ENCODE assay signal across 18 mouse cellular contexts in genomic region chr13:56658931-56659330, GRCm38 (mm10). TPM values are rescaled to one million over a fixed set of nuclear protein-coding genes. Genes with fewer than 3 reads are reported as not detected.
A peak's percentile ranks its signal among the peaks of the same experiment; 100 is the strongest.
DNase-seq lines count a peak whose midpoint lies in the region; ATAC-seq and TF ChIP-seq lines count a peak whose summit lies in the region.
"Had no signal": no experiment of that assay in that cellular context is flagged by ENCODE, and none has a peak within 500 bp of the region (broad histone marks: within the 10 kb centered on the region; RNA-seq: fewer than 3 reads in every experiment).

No protein-coding gene starts in this region.

- TF ChIP-seq CTCF in stomach, postnatal 0 days (IDR thresholded peaks at IDR 0.05; ENCODE audit: low read depth) = peak; percentile 25

- H3K36me3 ChIP-seq in heart, embryonic 10.5 days = no peaks in the 10 kb centered on the region
- H3K36me3 ChIP-seq in limb, embryonic 10.5 days = no peaks in the 10 kb centered on the region
- no peaks in the 10 kb centered on the region for H3K36me3 ChIP-seq in stomach, postnatal 0 days (ENCODE audit: control insufficient read depth, insufficient read depth, low read length)
- H3K36me3 ChIP-seq in kidney, embryonic 16.5 days (ENCODE audit: insufficient read depth, low read length) = no peaks in the 10 kb centered on the region
- H3K36me3 ChIP-seq: embryonic facial prominence, embryonic 10.5 days; hindbrain, embryonic 15.5 days had no signal

- H3K9me3 ChIP-seq in heart, embryonic 10.5 days = no peaks in the 10 kb centered on the region
- H3K9me3 ChIP-seq in limb, embryonic 10.5 days (replicated peaks) = no peaks in the 10 kb centered on the region
- no peaks in the 10 kb centered on the region for H3K9me3 ChIP-seq in stomach, postnatal 0 days (ENCODE audit: control insufficient read depth, low read length)
- no peaks in the 10 kb centered on the region for H3K9me3 ChIP-seq in kidney, embryonic 16.5 days (ENCODE audit: low read length)
- H3K9me3 ChIP-seq: embryonic facial prominence, embryonic 10.5 days; forebrain, embryonic 13.5 days; hindbrain, embryonic 15.5 days had no signal

- TF ChIP-seq EP300 in stomach, postnatal 0 days (optimal IDR thresholded peaks at IDR 0.05) = no peak

- H3K9ac ChIP-seq in stomach, postnatal 0 days (ENCODE audit: low read length) = no peak overlapping the region
- H3K9ac ChIP-seq in kidney, embryonic 16.5 days (replicated peaks; ENCODE audit: low read length) = no peak overlapping the region
- H3K9ac ChIP-seq: forebrain, embryonic 13.5 days; forebrain, postnatal 0 days; hindbrain, embryonic 15.5 days had no signal

- intact Hi-C loops in heart, postnatal 14 days (cut with DNase I) = loop anchor here (1.0 to 5.0 kb wide), 6 partner anchors 18 to 182 kb away; no protein-coding TSS in a partner anchor

- H3K4me2 ChIP-seq in stomach, postnatal 0 days (replicated peaks; ENCODE audit: low read depth) = no peak overlapping the region
- no peak overlapping the region for H3K4me2 ChIP-seq in kidney, embryonic 16.5 days (replicated peaks; ENCODE audit: low read depth, low read length)
- H3K4me2 ChIP-seq: forebrain, embryonic 13.5 days; hindbrain, embryonic 15.5 days had no signal

- ATAC-seq in stomach, postnatal 0 days (ENCODE audit: low FRiP score, low TSS enrichment) = peak; percentile 19; the same call in 1 of the 2 replicates
- no peak for ATAC-seq in kidney, embryonic 16.5 days (ENCODE audit: low FRiP score, low TSS enrichment)
- ATAC-seq: forebrain, embryonic 13.5 days; forebrain, postnatal 0 days had no signal

- no peaks in the 10 kb centered on the region for H3K27me3 ChIP-seq in heart, embryonic 10.5 days (ENCODE audit: insufficient read depth, poor library complexity, severe bottlenecking)
- no peaks in the 10 kb centered on the region for H3K27me3 ChIP-seq in limb, embryonic 10.5 days (ENCODE audit: low read depth, poor library complexity, severe bottlenecking)
- H3K27me3 ChIP-seq in stomach, postnatal 0 days (ENCODE audit: control insufficient read depth, insufficient read depth, low read length) = no peaks in the 10 kb centered on the region
- H3K27me3 ChIP-seq in kidney, embryonic 16.5 days (ENCODE audit: insufficient read depth, low read length) = no peaks in the 10 kb centered on the region
- H3K27me3 ChIP-seq: forebrain, embryonic 13.5 days; hindbrain, embryonic 15.5 days had no signal

- peaks cover 44% of the 10 kb centered on the region for H3K4me1 ChIP-seq in heart, embryonic 10.5 days
- peaks cover 17% of the 10 kb centered on the region; the same call in 1 of the 2 replicates for H3K4me1 ChIP-seq in limb, embryonic 10.5 days
- peaks cover 2% of the 10 kb centered on the region; the same call in 1 of the 2 replicates for H3K4me1 ChIP-seq in stomach, postnatal 0 days (replicated peaks; ENCODE audit: control insufficient read depth, insufficient read depth)
- H3K4me1 ChIP-seq in kidney, embryonic 16.5 days (ENCODE audit: insufficient read depth, low read length) = peaks cover 35% of the 10 kb centered on the region
- H3K4me1 ChIP-seq: forebrain, embryonic 13.5 days; hindbrain, embryonic 15.5 days had no signal

- DNase-seq in heart, embryonic 10.5 days (ENCODE audit: low spot score) = no peak
- no peak for DNase-seq in heart, postnatal 14 days
- DNase-seq in limb, embryonic 10.5 days (ENCODE audit: low spot score) = no peak
- peak; percentile 83 for DNase-seq in lung, postnatal 10 days
- no peak for DNase-seq in stomach, postnatal 0 days (ENCODE audit: low spot score)
- DNase-seq in embryo, embryonic 9.5 days (ENCODE audit: extremely low spot score) = no peak
- DNase-seq: adrenal gland, postnatal 14 days; cerebellum, adult 11-12 months; cerebellum, adult 9-11 months; cerebellum, postnatal 36 days; forebrain, postnatal 0 days; gastrocnemius, postnatal 25 days; heart, postnatal 10 days had no signal

- peak overlapping the region; percentile 57; the same call in 1 of the 2 replicates for H3K27ac ChIP-seq in heart, embryonic 10.5 days
- peak overlapping the region; percentile 46; the same call in 1 of the 2 replicates for H3K27ac ChIP-seq in limb, embryonic 10.5 days
- peak overlapping the region; percentile 30; the same call in 1 of the 2 replicates for H3K27ac ChIP-seq in stomach, postnatal 0 days (replicated peaks)
- no peak overlapping the region for H3K27ac ChIP-seq in kidney, embryonic 16.5 days (ENCODE audit: low read length)
- H3K27ac ChIP-seq: forebrain, embryonic 13.5 days; hindbrain, embryonic 15.5 days had no signal

- no peak overlapping the region for H3K4me3 ChIP-seq in heart, embryonic 10.5 days
- H3K4me3 ChIP-seq in limb, embryonic 10.5 days = no peak overlapping the region
- no peak overlapping the region for H3K4me3 ChIP-seq in stomach, postnatal 0 days (ENCODE audit: low read depth, low read length)
- H3K4me3 ChIP-seq in kidney, embryonic 16.5 days (ENCODE audit: low read length) = no peak overlapping the region
- H3K4me3 ChIP-seq: embryonic facial prominence, embryonic 10.5 days; forebrain, embryonic 13.5 days; hindbrain, embryonic 15.5 days had no signal

- WGBS in heart, embryonic 10.5 days = 71% methylated on average over 6 of the region's 6 CpGs
- 71% methylated on average over 6 of the region's 6 CpGs for WGBS in limb, embryonic 10.5 days
- WGBS in stomach, postnatal 0 days = 37% methylated on average over 6 of the region's 6 CpGs
- WGBS in kidney, embryonic 16.5 days = 66% methylated on average over 6 of the region's 6 CpGs

RNA-seq across cellular contexts. Expression of gene Smad5, which starts 43.9 kb away (rescaled TPM):
- polyA plus RNA-seq in heart, embryonic 10.5 days (2016; fragmentation: Nextera tagmentation; extraction: Ambion mirVana) = 20.7 and 23.0 TPM in 2 replicates
- 10 to 100 TPM; 38.7 to 40.2 TPM for total RNA-seq in heart, postnatal 14 days (2021)
- 42.1 and 52.3 TPM in 2 replicates for polyA plus RNA-seq in limb, embryonic 10.5 days (2016; fragmentation: Nextera tagmentation; extraction: Ambion mirVana)
- polyA plus RNA-seq in stomach, postnatal 0 days (2015; fragmentation: Nextera tagmentation; extraction: Ambion mirVana) = 9.4 and 10.3 TPM in 2 replicates
- polyA plus RNA-seq in kidney, embryonic 16.5 days (2015; fragmentation: Nextera tagmentation; extraction: Ambion mirVana) = 35.6 and 37.0 TPM in 2 replicates

RNA-seq across cellular contexts. Expression of gene Tgfbi, which starts 49.6 kb away (rescaled TPM):
- 50.4 and 66.2 TPM in 2 replicates for polyA plus RNA-seq in heart, embryonic 10.5 days (2016; fragmentation: Nextera tagmentation; extraction: Ambion mirVana)
- 10 to 100 TPM; 17.1 to 22.3 TPM for total RNA-seq in heart, postnatal 14 days (2021)
- polyA plus RNA-seq in limb, embryonic 10.5 days (2016; fragmentation: Nextera tagmentation; extraction: Ambion mirVana) = 26.3 and 38.9 TPM in 2 replicates
- 140 and 149 TPM in 2 replicates for polyA plus RNA-seq in stomach, postnatal 0 days (2015; fragmentation: Nextera tagmentation; extraction: Ambion mirVana)
- 133 and 135 TPM in 2 replicates for polyA plus RNA-seq in kidney, embryonic 16.5 days (2015; fragmentation: Nextera tagmentation; extraction: Ambion mirVana)
- total RNA-seq: MEL had no signal
